Mouse (Mus musculus): ENCODE data around the gene Atg4d. TPM values are rescaled to one million over a fixed set of nuclear protein-coding genes. Genes with fewer than 3 reads are reported as not detected.

Gene Atg4d
- polyA plus RNA-seq, 1 experiment from 2014 or later: 52.8 TPM

GRCm38 (mm10) chr9:21275013-21275710, 10.1 kb downstream of the Atg4d start:
- H3K4me3 ChIP-seq (ENCODE audit: low read length): no peak overlapping the region
- no peak overlapping the region for H3K27ac ChIP-seq (ENCODE audit: low read depth, low read length)
- no peak for ATAC-seq
- WGBS: 87% methylated on average over 7 of the region's 7 CpGs
- H3K36me3 ChIP-seq (ENCODE audit: control insufficient read depth, insufficient read depth, low read length): peaks cover 58% of the 10 kb centered on the region
- no peaks in the 10 kb centered on the region for H3K4me1 ChIP-seq (ENCODE audit: control insufficient read depth, insufficient read depth, low read depth, low read length)
- no peaks in the 10 kb centered on the region for H3K9me3 ChIP-seq (ENCODE audit: control insufficient read depth, low read length)
- no peaks in the 10 kb centered on the region for H3K27me3 ChIP-seq (replicated peaks; ENCODE audit: control insufficient read depth, insufficient read depth, low read length)
- no peak overlapping the region for H3K4me2 ChIP-seq (ENCODE audit: low read length)
- H3K9ac ChIP-seq (ENCODE audit: low read depth, low read length): no peak overlapping the region

GRCm38 (mm10) chr9:21275727-21276126, 10.6 kb downstream of the Atg4d start:
- Histone ChIP-seq H3K27ac (ENCODE audit: low read depth, low read length) (no peak overlapping the region), H3K4me1 (ENCODE audit: control insufficient read depth, insufficient read depth, low read depth, low read length) (no peaks in the 10 kb centered on the region), H3K9me3 (ENCODE audit: control insufficient read depth, low read length) (no peaks in the 10 kb centered on the region), H3K9ac (ENCODE audit: low read depth, low read length) (no peak overlapping the region), H3K4me2 (ENCODE audit: low read length) (no peak overlapping the region), H3K27me3 (replicated peaks; ENCODE audit: control insufficient read depth, insufficient read depth, low read length) (no peaks in the 10 kb centered on the region), H3K4me3 (ENCODE audit: low read length) (no peak overlapping the region), H3K36me3 (ENCODE audit: control insufficient read depth, insufficient read depth, low read length) (peaks cover 56% of the 10 kb centered on the region)
- WGBS: 93% methylated on average over 12 of the region's 12 CpGs
- ATAC-seq: no peak

- Histone ChIP-seq H3K9me3 (ENCODE audit: control insufficient read depth, low read length) (no peaks in the 10 kb centered on the region), H3K4me3 (ENCODE audit: low read length) (no peak overlapping the region), H3K27me3 (replicated peaks; ENCODE audit: control insufficient read depth, insufficient read depth, low read length) (no peaks in the 10 kb centered on the region), H3K27ac (ENCODE audit: low read depth, low read length) (no peak overlapping the region), H3K36me3 (ENCODE audit: control insufficient read depth, insufficient read depth, low read length) (peaks cover 53% of the 10 kb centered on the region), H3K4me2 (ENCODE audit: low read length) (no peak overlapping the region), H3K4me1 (ENCODE audit: control insufficient read depth, insufficient read depth, low read depth, low read length) (no peaks in the 10 kb centered on the region), H3K9ac (ENCODE audit: low read depth, low read length) (no peak overlapping the region)
- 94% methylated on average over 8 of the region's 8 CpGs for WGBS
- ATAC-seq: no peak
Observed at GRCm38 (mm10) chr9:21276307-21276706, 11.2 kb downstream of the Atg4d start.

- Histone ChIP-seq H3K36me3 (ENCODE audit: control insufficient read depth, insufficient read depth, low read length) (peaks cover 47% of the 10 kb centered on the region), H3K4me1 (ENCODE audit: control insufficient read depth, insufficient read depth, low read depth, low read length) (no peaks in the 10 kb centered on the region), H3K4me3 (ENCODE audit: low read length) (no peak overlapping the region), H3K27ac (ENCODE audit: low read depth, low read length) (no peak overlapping the region), H3K4me2 (ENCODE audit: low read length) (no peak overlapping the region), H3K9ac (ENCODE audit: low read depth, low read length) (no peak overlapping the region), H3K27me3 (replicated peaks; ENCODE audit: control insufficient read depth, insufficient read depth, low read length) (no peaks in the 10 kb centered on the region), H3K9me3 (ENCODE audit: control insufficient read depth, low read length) (no peaks in the 10 kb centered on the region)
- WGBS: 93% methylated on average over 5 of the region's 5 CpGs
- ATAC-seq: no peak
Observed at GRCm38 (mm10) chr9:21277776-21278175, 12.7 kb downstream of the Atg4d start.

- peaks cover 14% of the 10 kb centered on the region for H3K4me1 ChIP-seq (ENCODE audit: control insufficient read depth, insufficient read depth, low read depth, low read length)
- 94% methylated on average over 5 of the region's 5 CpGs for WGBS
Observed at GRCm38 (mm10) chr9:21283591-21283990, 18.5 kb downstream of the Atg4d start.

GRCm38 (mm10) chr9:21283994-21284393, 18.9 kb downstream of the Atg4d start:
- Histone ChIP-seq H3K9ac (ENCODE audit: low read depth, low read length) (no peak overlapping the region), H3K27ac (ENCODE audit: low read depth, low read length) (no peak overlapping the region), H3K9me3 (ENCODE audit: control insufficient read depth, low read length) (no peaks in the 10 kb centered on the region), H3K4me3 (ENCODE audit: low read length) (no peak overlapping the region), H3K27me3 (replicated peaks; ENCODE audit: control insufficient read depth, insufficient read depth, low read length) (no peaks in the 10 kb centered on the region), H3K4me1 (ENCODE audit: control insufficient read depth, insufficient read depth, low read depth, low read length) (peaks cover 17% of the 10 kb centered on the region), H3K4me2 (ENCODE audit: low read length) (no peak overlapping the region), H3K36me3 (ENCODE audit: control insufficient read depth, insufficient read depth, low read length) (peaks cover 29% of the 10 kb centered on the region)
- 86% methylated on average over 3 of the region's 3 CpGs for WGBS
- ATAC-seq: no peak

More at GRCm38 (mm10) chr9:21283591-21283990, 18.5 kb downstream of the Atg4d start:
- Histone ChIP-seq H3K27ac (ENCODE audit: low read depth, low read length) (no peak overlapping the region), H3K4me3 (ENCODE audit: low read length) (no peak overlapping the region), H3K9ac (ENCODE audit: low read depth, low read length) (no peak overlapping the region), H3K36me3 (ENCODE audit: control insufficient read depth, insufficient read depth, low read length) (peaks cover 29% of the 10 kb centered on the region), H3K9me3 (ENCODE audit: control insufficient read depth, low read length) (no peaks in the 10 kb centered on the region), H3K27me3 (replicated peaks; ENCODE audit: control insufficient read depth, insufficient read depth, low read length) (no peaks in the 10 kb centered on the region), H3K4me2 (ENCODE audit: low read length) (no peak overlapping the region)
- no peak for ATAC-seq

GRCm38 (mm10) chr9:21286753-21287152, 21.7 kb downstream of the Atg4d start:
- Histone ChIP-seq H3K4me2 (ENCODE audit: low read length) (peak overlapping the region; percentile 92), H3K9ac (ENCODE audit: low read depth, low read length) (peak overlapping the region; percentile 79), H3K4me1 (ENCODE audit: control insufficient read depth, insufficient read depth, low read depth, low read length) (peaks cover 30% of the 10 kb centered on the region), H3K9me3 (ENCODE audit: control insufficient read depth, low read length) (no peaks in the 10 kb centered on the region), H3K27ac (ENCODE audit: low read depth, low read length) (no peak overlapping the region), H3K27me3 (replicated peaks; ENCODE audit: control insufficient read depth, insufficient read depth, low read length) (no peaks in the 10 kb centered on the region), H3K4me3 (ENCODE audit: low read length) (peak overlapping the region; percentile 82), H3K36me3 (ENCODE audit: control insufficient read depth, insufficient read depth, low read length) (peaks cover 16% of the 10 kb centered on the region)
- ATAC-seq: no peak
- 74% methylated on average over 3 of the region's 3 CpGs for WGBS

GRCm38 (mm10) chr9:21287571-21288402, 22.7 kb downstream of the Atg4d start, which contains the start of gene Kri1:
Gene Kri1, minus strand, starts transcription at chr9:21287969.
- H3K27me3 ChIP-seq (replicated peaks; ENCODE audit: control insufficient read depth, insufficient read depth, low read length): no peaks in the 10 kb centered on the region
- ATAC-seq: peak; percentile 82
- H3K4me2 ChIP-seq (ENCODE audit: low read length): peak within 1 kb of the TSS; percentile 92
- peak within 1 kb of the TSS; percentile 82 for H3K4me3 ChIP-seq (ENCODE audit: low read length)
- WGBS: under 1% methylated on average over 59 of the region's 59 CpGs
- peak within 1 kb of the TSS; percentile 89 for H3K27ac ChIP-seq (ENCODE audit: low read depth, low read length)
- H3K4me1 ChIP-seq (ENCODE audit: control insufficient read depth, insufficient read depth, low read depth, low read length): peaks cover 30% of the 10 kb centered on the region
- H3K36me3 ChIP-seq (ENCODE audit: control insufficient read depth, insufficient read depth, low read length): peaks cover 10% of the 10 kb centered on the region; the same call in 1 of the 2 replicates
- H3K9me3 ChIP-seq (ENCODE audit: control insufficient read depth, low read length): no peaks in the 10 kb centered on the region
- peak within 1 kb of the TSS; percentile 79 for H3K9ac ChIP-seq (ENCODE audit: low read depth, low read length)

All from hindbrain, embryonic 16.5 days (tissue).